Mouse (Mus musculus): ENCODE measurements around the gene Cyp4f14.

GRCm38 (mm10) chr17:32947215-32947914 is 30.2 kb upstream of the Cyp4f14 start, which contains the start of gene Cyp4f13:
- no peak for TF ChIP-seq POLR2A (IDR thresholded peaks at IDR 0.05; ENCODE audit: borderline replicate concordance, extremely low read depth, insufficient read depth, insufficient read length, poor library complexity, severe bottlenecking)
- TF ChIP-seq CTCF (IDR thresholded peaks at IDR 0.05; ENCODE audit: borderline replicate concordance, extremely low read depth, insufficient read depth, insufficient read length), result no peak
